Mouse (Mus musculus): ENCODE measurements at regions not wholly inside any gene's neighbourhood (a gene's known extent, or its start where the extent isn't known, plus 50 kb on each side); places are given as distances from the start of the nearest gene placed in this dataset.
A peak's percentile ranks its signal among the peaks of the same experiment; 100 is the strongest.

- Histone ChIP-seq H3K36me3 (ENCODE audit: control insufficient read depth, insufficient read depth, low read length) (no peaks in the 10 kb centered on the region), H3K4me2 (ENCODE audit: low read length) (no peak overlapping the region)
- no peak for DNase-seq (ENCODE audit: low spot score)
These were observed 242.0 kb downstream of the Pdha2 start for GRCm38 (mm10) chr3:140969892-140970880.

GRCm38 (mm10) chr3:140968556-140968955 lies 243.6 kb downstream of the Pdha2 start:
- Histone ChIP-seq H3K36me3 (ENCODE audit: control insufficient read depth, insufficient read depth, low read length) (no peaks in the 10 kb centered on the region), H3K4me2 (ENCODE audit: low read length) (no peak overlapping the region), H3K9me3 (replicated peaks; ENCODE audit: control insufficient read depth, low read length) (no peaks in the 10 kb centered on the region), H3K27ac (ENCODE audit: low read depth, low read length) (no peak overlapping the region), H3K4me1 (ENCODE audit: control insufficient read depth, insufficient read depth, low read length) (no peaks in the 10 kb centered on the region), H3K27me3 (replicated peaks; ENCODE audit: control insufficient read depth, insufficient read depth, low read length) (no peaks in the 10 kb centered on the region), H3K4me3 (ENCODE audit: low read depth, low read length) (no peak overlapping the region), H3K9ac (ENCODE audit: low read length) (no peak overlapping the region)
- DNase-seq (ENCODE audit: low spot score) (no peak), ATAC-seq (no peak)
- WGBS: 82% methylated on average over 3 of the region's 3 CpGs

More at GRCm38 (mm10) chr3:140969892-140970880, 242.0 kb downstream of the Pdha2 start:
- H3K4me3 ChIP-seq (ENCODE audit: low read depth, low read length): no peak overlapping the region
- no peak overlapping the region for H3K9ac ChIP-seq (ENCODE audit: low read length)
- H3K9me3 ChIP-seq (replicated peaks; ENCODE audit: control insufficient read depth, low read length): no peaks in the 10 kb centered on the region
- no peaks in the 10 kb centered on the region for H3K27me3 ChIP-seq (replicated peaks; ENCODE audit: control insufficient read depth, insufficient read depth, low read length)
- H3K27ac ChIP-seq (ENCODE audit: low read depth, low read length): no peak overlapping the region
- no peaks in the 10 kb centered on the region for H3K4me1 ChIP-seq (ENCODE audit: control insufficient read depth, insufficient read depth, low read length)
- 83% methylated on average over 3 of the region's 3 CpGs for WGBS
- no peak for ATAC-seq

GRCm38 (mm10) chr3:140957666-140958065 lies 254.5 kb downstream of the Pdha2 start:
- Histone ChIP-seq H3K27ac (ENCODE audit: low read depth, low read length) (no peak overlapping the region), H3K4me3 (ENCODE audit: low read depth, low read length) (no peak overlapping the region), H3K27me3 (replicated peaks; ENCODE audit: control insufficient read depth, insufficient read depth, low read length) (no peaks in the 10 kb centered on the region), H3K4me1 (ENCODE audit: control insufficient read depth, insufficient read depth, low read length) (no peaks in the 10 kb centered on the region), H3K9me3 (replicated peaks; ENCODE audit: control insufficient read depth, low read length) (no peaks in the 10 kb centered on the region), H3K9ac (ENCODE audit: low read length) (no peak overlapping the region), H3K4me2 (ENCODE audit: low read length) (no peak overlapping the region), H3K36me3 (ENCODE audit: control insufficient read depth, insufficient read depth, low read length) (no peaks in the 10 kb centered on the region)
- no peak for DNase-seq (ENCODE audit: low spot score)
- WGBS: 6% methylated on average over 1 of the region's 1 CpGs
- ATAC-seq: no peak

GRCm38 (mm10) chr3:140952111-140952800 lies 259.9 kb downstream of the Pdha2 start:
- WGBS: 89% methylated on average over 3 of the region's 3 CpGs
- no peak overlapping the region for H3K4me3 ChIP-seq (ENCODE audit: low read depth, low read length)
- no peak overlapping the region for H3K9ac ChIP-seq (ENCODE audit: low read length)
- ATAC-seq (no peak), DNase-seq (ENCODE audit: low spot score) (no peak)
- no peak overlapping the region for H3K4me2 ChIP-seq (ENCODE audit: low read length)
- no peaks in the 10 kb centered on the region for H3K27me3 ChIP-seq (replicated peaks; ENCODE audit: control insufficient read depth, insufficient read depth, low read length)
- no peaks in the 10 kb centered on the region for H3K9me3 ChIP-seq (replicated peaks; ENCODE audit: control insufficient read depth, low read length)
- no peaks in the 10 kb centered on the region for H3K36me3 ChIP-seq (ENCODE audit: control insufficient read depth, insufficient read depth, low read length)
- no peaks in the 10 kb centered on the region for H3K4me1 ChIP-seq (ENCODE audit: control insufficient read depth, insufficient read depth, low read length)
- H3K27ac ChIP-seq (ENCODE audit: low read depth, low read length): no peak overlapping the region

- Histone ChIP-seq H3K27ac (ENCODE audit: low read depth, low read length) (no peak overlapping the region), H3K9me3 (replicated peaks; ENCODE audit: control insufficient read depth, low read length) (no peaks in the 10 kb centered on the region), H3K27me3 (replicated peaks; ENCODE audit: control insufficient read depth, insufficient read depth, low read length) (no peaks in the 10 kb centered on the region), H3K4me1 (ENCODE audit: control insufficient read depth, insufficient read depth, low read length) (no peaks in the 10 kb centered on the region), H3K4me3 (ENCODE audit: low read depth, low read length) (no peak overlapping the region), H3K36me3 (ENCODE audit: control insufficient read depth, insufficient read depth, low read length) (no peaks in the 10 kb centered on the region), H3K4me2 (ENCODE audit: low read length) (no peak overlapping the region), H3K9ac (ENCODE audit: low read length) (no peak overlapping the region)
- ATAC-seq (no peak), DNase-seq (ENCODE audit: low spot score) (no peak)
- 71% methylated on average over 2 of the region's 2 CpGs for WGBS
These were observed 261.1 kb downstream of the Pdha2 start for GRCm38 (mm10) chr3:140951024-140951423.

GRCm38 (mm10) chr3:140949880-140950662 lies 262.1 kb downstream of the Pdha2 start:
- Histone ChIP-seq H3K9ac (ENCODE audit: low read length) (no peak overlapping the region), H3K27me3 (replicated peaks; ENCODE audit: control insufficient read depth, insufficient read depth, low read length) (no peaks in the 10 kb centered on the region), H3K4me3 (ENCODE audit: low read depth, low read length) (no peak overlapping the region), H3K9me3 (replicated peaks; ENCODE audit: control insufficient read depth, low read length) (no peaks in the 10 kb centered on the region), H3K36me3 (ENCODE audit: control insufficient read depth, insufficient read depth, low read length) (no peaks in the 10 kb centered on the region), H3K27ac (ENCODE audit: low read depth, low read length) (no peak overlapping the region), H3K4me1 (ENCODE audit: control insufficient read depth, insufficient read depth, low read length) (no peaks in the 10 kb centered on the region), H3K4me2 (ENCODE audit: low read length) (no peak overlapping the region)
- WGBS: 27% methylated on average over 4 of the region's 4 CpGs
- ATAC-seq (peak; percentile 66), DNase-seq (ENCODE audit: low spot score) (peak; percentile 52)

GRCm38 (mm10) chr3:140942450-140942849 lies 269.7 kb downstream of the Pdha2 start:
- no peaks in the 10 kb centered on the region for H3K27me3 ChIP-seq (replicated peaks; ENCODE audit: control insufficient read depth, insufficient read depth, low read length)
- no peaks in the 10 kb centered on the region for H3K9me3 ChIP-seq (replicated peaks; ENCODE audit: control insufficient read depth, low read length)
- no peak for DNase-seq (ENCODE audit: low spot score)
- no peak for ATAC-seq
- 85% methylated on average over 1 of the region's 1 CpGs for WGBS
- H3K4me2 ChIP-seq (ENCODE audit: low read length): no peak overlapping the region
- H3K9ac ChIP-seq (ENCODE audit: low read length): no peak overlapping the region
- no peaks in the 10 kb centered on the region for H3K36me3 ChIP-seq (ENCODE audit: control insufficient read depth, insufficient read depth, low read length)
- no peak overlapping the region for H3K27ac ChIP-seq (ENCODE audit: low read depth, low read length)
- no peak overlapping the region for H3K4me3 ChIP-seq (ENCODE audit: low read depth, low read length)
- no peaks in the 10 kb centered on the region for H3K4me1 ChIP-seq (ENCODE audit: control insufficient read depth, insufficient read depth, low read length)

GRCm38 (mm10) chr3:140941898-140942297 lies 270.3 kb downstream of the Pdha2 start:
- Histone ChIP-seq H3K36me3 (ENCODE audit: control insufficient read depth, insufficient read depth, low read length) (no peaks in the 10 kb centered on the region), H3K9me3 (replicated peaks; ENCODE audit: control insufficient read depth, low read length) (no peaks in the 10 kb centered on the region), H3K27ac (ENCODE audit: low read depth, low read length) (no peak overlapping the region), H3K4me1 (ENCODE audit: control insufficient read depth, insufficient read depth, low read length) (no peaks in the 10 kb centered on the region), H3K27me3 (replicated peaks; ENCODE audit: control insufficient read depth, insufficient read depth, low read length) (no peaks in the 10 kb centered on the region), H3K4me3 (ENCODE audit: low read depth, low read length) (no peak overlapping the region), H3K9ac (ENCODE audit: low read length) (no peak overlapping the region), H3K4me2 (ENCODE audit: low read length) (no peak overlapping the region)
- DNase-seq (ENCODE audit: low spot score): no peak
- 87% methylated on average over 7 of the region's 7 CpGs for WGBS
- no peak for ATAC-seq

Measured in forebrain, embryonic 14.5 days (tissue).